In the genomic region with DNA sequence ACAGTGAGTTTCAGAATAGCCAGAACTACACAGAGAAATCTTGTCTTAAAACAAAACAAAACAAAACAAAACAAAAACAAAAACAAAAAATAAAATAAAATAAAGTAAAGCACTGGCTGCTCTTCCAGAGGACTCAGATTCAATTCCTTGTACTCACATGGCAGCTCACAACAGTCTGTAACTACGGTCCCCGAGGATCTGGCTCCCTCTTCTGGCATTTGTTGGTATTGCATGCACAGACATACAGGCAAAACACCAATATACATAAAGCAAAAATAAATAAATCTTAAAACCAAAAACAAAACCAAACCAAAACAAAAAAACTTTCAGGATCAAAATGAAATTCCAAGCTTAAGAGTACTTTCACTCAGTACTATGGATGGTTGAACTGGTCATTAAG, we compare ENCODE assay signal across 8 mouse cellular contexts. TPM values are rescaled to one million over a fixed set of nuclear protein-coding genes. Genes with fewer than 3 reads are reported as not detected.
DNase-seq lines count a peak whose midpoint lies in the region; ATAC-seq lines count a peak whose summit lies in the region.

No protein-coding gene starts in this region.

- no peak for ATAC-seq in megakaryocyte-erythroid progenitor cell, adult 5-6 weeks (replicated peaks; ENCODE audit: low FRiP score, low TSS enrichment, poor library complexity, severe bottlenecking)

- DNase-seq in gastrocnemius, postnatal 10 days, result peak; percentile 12
- no peak for DNase-seq in gastrocnemius, postnatal 36 days
- DNase-seq in right cerebral cortex, postnatal 14 days, result peak; percentile 30
- DNase-seq in right cerebral cortex, postnatal 25 days, result no peak
- peak; percentile 11 for DNase-seq in c-Kit-negative CD71-positive TER-119-positive erythroid progenitor cells, embryonic 14.5 days (ENCODE audit: low read depth, low spot score)
- peak; percentile 64 for DNase-seq in induced T-regulatory cell, adult 2 months (ENCODE audit: low read depth)
- peak; percentile 60 for DNase-seq in lung, postnatal 36 days

- intact Hi-C loops in gastrocnemius, postnatal 36 days (cut with DNase I), result no loop called here

RNA-seq across cellular contexts. Expression of a gene that starts 36.0 kb away (rescaled TPM):
- total RNA-seq in gastrocnemius, postnatal 10 days (2021), result 10 to 100 TPM; 42.5 to 48.9 TPM
- total RNA-seq in gastrocnemius, postnatal 36 days (2021), result 1 to 10 TPM; 8.4 to 8.6 TPM
- 79.7 and 90.9 TPM in 2 replicates for total RNA-seq in megakaryocyte-erythroid progenitor cell, adult 5-6 weeks (2014; fragmentation: Nextera tagmentation)
- 70.2 and 74.9 TPM in 2 replicates for total RNA-seq in megakaryocyte-erythroid progenitor cell, adult 5-6 weeks (2017)

Comparison
In these comparisons a context has a peak if more than half of its experiments do, and no peak if none do; other contexts are left out.
1. DNase-seq: peak in gastrocnemius, postnatal 10 days (single experiment), right cerebral cortex, postnatal 14 days (single experiment), c-Kit-negative CD71-positive TER-119-positive erythroid progenitor cells, embryonic 14.5 days (single experiment), induced T-regulatory cell, adult 2 months (single experiment) and lung, postnatal 36 days (single experiment); none in gastrocnemius, postnatal 36 days (0 of 2) and right cerebral cortex, postnatal 25 days (single experiment).
2. RNA of a gene that starts 36.0 kb away (total RNA-seq): 70.2 to 90.9 TPM in megakaryocyte-erythroid progenitor cell, adult 5-6 weeks and 42.5 to 48.9 TPM in gastrocnemius, postnatal 10 days; 8.4 to 8.6 TPM in gastrocnemius, postnatal 36 days; every median in the first group is over 4 times any median in the second.